Mouse (Mus musculus) liver, embryonic 15.5 days (tissue): ENCODE results near the gene Actr6. TPM values are rescaled to one million over a fixed set of nuclear protein-coding genes. Genes with fewer than 3 reads are reported as not detected.
"Not testable (repeated sequence)": the region's sequence is repeated elsewhere in the genome, so short reads cannot be mapped to it uniquely, and the experiment has no call there.

ENCODE experiments used
- ATAC-seq: fragments of 200-750 bp; cut with Nextera tagmentation; 2 replicates; pipeline ENCODE4 v1.8.0; 2017; ENCODE audit warnings: moderate number of reproducible peaks, mild to moderate bottlenecking, moderate library complexity; ENCODE audit not compliant: insufficient read depth
- H3K27ac ChIP-seq: fragments of 300-500 bp; sonication (generic); replicated peaks from 2 replicates; pipeline ENCODE4 v1.5.1; 2015; ENCODE audit warnings: mild to moderate bottlenecking, inconsistent platforms
- H3K27me3 ChIP-seq: fragments of 300-500 bp; sonication (generic); 2 replicates; pipeline ENCODE4 v1.6.1; 2015; ENCODE audit warnings: mild to moderate bottlenecking, inconsistent platforms
- H3K36me3 ChIP-seq: fragments of 300-500 bp; sonication (generic); replicated peaks from 2 replicates; pipeline ENCODE4 v1.6.1; 2015; ENCODE audit warnings: moderate library complexity, mild to moderate bottlenecking, inconsistent platforms
- H3K4me1 ChIP-seq: fragments of 300-500 bp; sonication (generic); replicated peaks from 2 replicates; pipeline ENCODE4 v1.6.1; 2015; ENCODE audit warnings: inconsistent platforms
- H3K4me2 ChIP-seq: fragments of 300-500 bp; sonication (generic); 2 replicates; pipeline ENCODE4 v1.6.1; 2015; ENCODE audit warnings: moderate library complexity, mild to moderate bottlenecking, inconsistent platforms
- H3K4me3 ChIP-seq: fragments of 300-500 bp; sonication (generic); replicated peaks from 2 replicates; pipeline ENCODE4 v1.5.1; 2015; ENCODE audit warnings: mild to moderate bottlenecking, inconsistent platforms
- H3K9ac ChIP-seq: fragments of 300-500 bp; sonication (generic); 2 replicates; pipeline ENCODE4 v1.6.1; 2015; ENCODE audit warnings: moderate library complexity, mild to moderate bottlenecking, inconsistent platforms
- H3K9me3 ChIP-seq: fragments of 300-500 bp; sonication (generic); replicated peaks from 2 replicates; pipeline ENCODE4 v1.6.1; 2016; ENCODE audit warnings: inconsistent platforms
- WGBS: fragments of 180-500 bp; shearing (Covaris S2); methylation state at CpG from one replicate; pipeline ENCODE4 v1.1.7; 2015; ENCODE audit warnings: mixed read lengths; ENCODE audit not compliant: insufficient replicate concordance; 5-methylcytosine and 5-hydroxymethylcytosine counted together
- polyA plus RNA-seq: library from polyadenylated mRNA; unstranded; fragments of >200 nt; fragmentation: Nextera tagmentation; extraction: Ambion mirVana; gene quantifications from 2 replicates; pipeline ENCODE4 v1.2.1, GENCODE M21; 2015

Actr6 gene
- polyA plus RNA-seq, 1 experiment from 2014 or later: 14.1 TPM

- Histone ChIP-seq H3K4me2 (no peak overlapping the region), H3K4me3 (no peak overlapping the region), H3K27me3 (no peaks in the 10 kb centered on the region), H3K9me3 (no peaks in the 10 kb centered on the region), H3K4me1 (peaks cover 36% of the 10 kb centered on the region), H3K9ac (no peak overlapping the region), H3K36me3 (no peaks in the 10 kb centered on the region), H3K27ac (no peak overlapping the region)
- ATAC-seq: no peak
- WGBS: 81% methylated on average over 1 of the region's 1 CpGs
These were observed 52.6 kb downstream of the Actr6 start for GRCm38 (mm10) chr10:89679448-89679847.

DNA sequence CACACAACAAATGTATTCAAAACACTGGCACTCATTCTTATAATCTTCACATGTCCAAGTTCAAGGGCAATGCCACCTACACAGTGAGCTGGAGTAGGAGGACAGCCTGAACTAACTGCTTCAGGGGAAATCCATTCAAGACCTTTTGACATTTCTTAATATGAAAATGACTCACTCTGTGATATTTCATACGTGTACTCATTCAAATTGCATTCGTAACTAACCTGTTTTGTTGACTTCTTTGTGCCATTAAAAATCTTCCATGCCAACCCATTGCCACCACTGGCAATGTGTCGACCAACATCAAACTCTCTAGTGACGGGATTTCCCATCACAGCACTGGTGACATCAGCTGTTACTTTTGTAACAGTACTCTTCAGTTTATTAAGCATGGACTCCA, 54.0 kb downstream of the Actr6 start:
- Histone ChIP-seq H3K27ac (no peak overlapping the region), H3K9me3 (no peaks in the 10 kb centered on the region)
- WGBS: 73% methylated on average over 4 of the region's 4 CpGs

GRCm38 (mm10) chr10:89676609-89677008, 55.5 kb downstream of the Actr6 start:
- Histone ChIP-seq H3K9ac (no peak overlapping the region), H3K36me3 (0 out of 2 replicates have a peak, but pooled peaks cover 4% of the 10 kb centered on the region), H3K27me3 (no peaks in the 10 kb centered on the region), H3K27ac (no peak overlapping the region), H3K9me3 (no peaks in the 10 kb centered on the region), H3K4me1 (peaks cover 13% of the 10 kb centered on the region), H3K4me3 (no peak overlapping the region), H3K4me2 (no peak overlapping the region)
- 64% methylated on average over 4 of the region's 4 CpGs for WGBS
- ATAC-seq: no peak

More for the DNA sequence above, 54.0 kb downstream of the Actr6 start:
- no peak for ATAC-seq
- no peak overlapping the region for H3K4me3 ChIP-seq
- no peaks in the 10 kb centered on the region for H3K36me3 ChIP-seq
- H3K4me2 ChIP-seq: no peak overlapping the region
- no peaks in the 10 kb centered on the region for H3K27me3 ChIP-seq
- no peak overlapping the region for H3K9ac ChIP-seq
- H3K4me1 ChIP-seq: peaks cover 24% of the 10 kb centered on the region

- peaks cover 12% of the 10 kb centered on the region; the same call in 1 of the 2 replicates for H3K36me3 ChIP-seq
- H3K9me3 ChIP-seq, H3K9ac ChIP-seq, H3K4me3 ChIP-seq, H3K4me2 ChIP-seq, H3K4me1 ChIP-seq, ATAC-seq, H3K27me3 ChIP-seq, H3K27ac ChIP-seq: not testable (repeated sequence)
- 87% methylated on average over 5 of the region's 5 CpGs for WGBS
These were observed 61.7 kb downstream of the Actr6 start for GRCm38 (mm10) chr10:89670371-89670770.

GRCm38 (mm10) chr10:89667571-89667970, 64.5 kb downstream of the Actr6 start:
- WGBS: 86% methylated on average over 7 of the region's 7 CpGs
- no peak for ATAC-seq
- H3K4me2 ChIP-seq: no peak overlapping the region

DNA sequence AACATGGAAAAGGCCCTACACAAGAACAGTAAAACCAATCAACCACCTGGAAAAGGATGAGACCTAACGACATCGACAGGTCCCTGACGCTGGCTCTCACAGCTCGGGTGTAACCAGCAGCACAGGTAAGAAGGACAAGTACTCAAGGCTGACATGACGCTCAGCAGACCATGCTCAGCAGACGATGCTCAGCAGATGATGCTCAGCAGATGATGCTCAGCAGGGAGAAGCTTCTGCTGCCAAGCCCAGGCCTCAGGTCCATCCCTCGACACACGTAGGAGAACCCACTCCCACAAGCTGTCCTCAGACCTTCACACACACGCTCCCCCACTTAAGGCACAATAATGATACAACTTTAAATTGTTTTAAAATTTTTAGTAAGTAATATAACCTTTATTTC, 66.4 kb downstream of the Actr6 start:
- Histone ChIP-seq H3K36me3 (peaks cover 24% of the 10 kb centered on the region), H3K9me3 (no peaks in the 10 kb centered on the region), H3K4me2 (no peak overlapping the region), H3K27ac (no peak overlapping the region), H3K4me3 (no peak overlapping the region), H3K4me1 (no peaks in the 10 kb centered on the region), H3K9ac (no peak overlapping the region), H3K27me3 (no peaks in the 10 kb centered on the region)
- WGBS: 84% methylated on average over 9 of the region's 9 CpGs
- no peak for ATAC-seq

More at GRCm38 (mm10) chr10:89667571-89667970, 64.5 kb downstream of the Actr6 start:
- H3K36me3 ChIP-seq: peaks cover 12% of the 10 kb centered on the region; the same call in 1 of the 2 replicates
- no peaks in the 10 kb centered on the region for H3K9me3 ChIP-seq
- no peaks in the 10 kb centered on the region for H3K4me1 ChIP-seq
- no peak overlapping the region for H3K27ac ChIP-seq
- H3K9ac ChIP-seq: no peak overlapping the region
- no peak overlapping the region for H3K4me3 ChIP-seq
- H3K27me3 ChIP-seq: no peaks in the 10 kb centered on the region

DNA sequence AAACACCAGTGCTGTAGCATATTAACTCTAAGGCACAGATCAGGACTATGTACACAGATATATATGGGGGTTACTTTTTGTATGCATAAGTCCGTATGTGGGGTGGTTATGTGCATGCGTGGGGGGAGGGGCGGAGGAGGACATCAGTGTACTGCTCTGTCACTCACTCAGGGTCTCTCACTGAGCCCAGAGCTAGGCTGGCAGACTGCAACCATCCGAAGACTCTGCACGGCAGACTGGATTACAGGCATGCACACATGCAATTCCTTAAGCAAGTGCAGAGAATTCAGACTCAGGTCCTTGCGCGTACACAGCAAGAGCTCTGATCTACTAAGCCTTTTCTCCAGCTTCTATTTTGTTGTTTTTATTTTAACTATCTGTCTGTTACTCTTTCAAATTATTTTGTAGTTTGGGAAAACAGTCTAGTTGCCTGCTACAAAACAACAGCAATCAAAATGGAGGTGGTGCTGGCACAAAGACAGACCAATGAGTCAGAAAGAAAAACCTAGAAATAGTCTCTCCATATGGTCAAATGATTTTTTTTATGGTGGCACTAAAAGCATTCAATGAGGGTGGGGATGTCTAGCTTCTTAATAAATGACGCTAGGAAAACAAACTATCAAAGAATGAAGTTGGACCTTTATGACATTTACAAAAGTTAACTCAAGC, 67.0 kb downstream of the Actr6 start:
- no peaks in the 10 kb centered on the region for H3K4me1 ChIP-seq
- H3K9me3 ChIP-seq: no peaks in the 10 kb centered on the region
- no peak overlapping the region for H3K27ac ChIP-seq
- H3K4me3 ChIP-seq: no peak overlapping the region
- no peak overlapping the region for H3K4me2 ChIP-seq
- ATAC-seq: no peak
- H3K27me3 ChIP-seq: no peaks in the 10 kb centered on the region
- no peak overlapping the region for H3K9ac ChIP-seq
- H3K36me3 ChIP-seq: peaks cover 30% of the 10 kb centered on the region
- WGBS: 84% methylated on average over 8 of the region's 8 CpGs

Other genes with a start within 250 kb of the Actr6 start
- 5.4 and 6.2 TPM in 2 replicates for gene Nr1h4, start 198.7 kb downstream of the Actr6 start, polyA plus RNA-seq
- gene Slc17a8, start 111.0 kb downstream of the Actr6 start, polyA plus RNA-seq: 0.02 and 0.14 TPM in 2 replicates
- 3.6 and 4.0 TPM in 2 replicates for gene Scyl2, start 46.0 kb downstream of the Actr6 start, polyA plus RNA-seq
- gene Uhrf1bp1l, start 12.7 kb upstream of the Actr6 start, polyA plus RNA-seq: 9.4 and 11.1 TPM in 2 replicates
- gene Anks1b, start 141.2 kb upstream of the Actr6 start, polyA plus RNA-seq: 0.10 TPM in 1 of 2 replicates, not detected in the other